In genomic region chr4:145210564-145210963, GRCm38 (mm10) we compare ENCODE assay signal across 14 mouse cellular contexts.
"Had no signal": no experiment of that assay in that cellular context is flagged by ENCODE, and none has a peak within 500 bp of the region (broad histone marks: within the 10 kb centered on the region; RNA-seq: fewer than 3 reads in every experiment).

No protein-coding gene starts in this region.

- H3K4me2 ChIP-seq: limb, embryonic 15.5 days; liver, embryonic 13.5 days; midbrain, embryonic 12.5 days; neural tube, embryonic 15.5 days had no signal

- H3K36me3 ChIP-seq: limb, embryonic 15.5 days; liver, embryonic 13.5 days; midbrain, embryonic 12.5 days; neural tube, embryonic 15.5 days had no signal

- DNase-seq: kidney, adult 11 months; kidney, postnatal 10 days; kidney, postnatal 4 days; liver, embryonic 13.5 days; lung, adult 18-20 months; right cerebral cortex, adult 18-20 months; right cerebral cortex, postnatal 25 days; spleen, adult 18-20 months had no signal

- H3K27me3 ChIP-seq: limb, embryonic 15.5 days; liver, embryonic 13.5 days; midbrain, embryonic 12.5 days; neural tube, embryonic 15.5 days had no signal

- H3K27ac ChIP-seq: layer of hippocampus, adult 2 months; left cerebral cortex, adult 2 months; limb, embryonic 15.5 days; liver, embryonic 13.5 days; midbrain, embryonic 12.5 days; neural tube, embryonic 15.5 days; stomach, postnatal 0 days had no signal

- H3K4me3 ChIP-seq: layer of hippocampus, adult 2 months; left cerebral cortex, adult 2 months; limb, embryonic 15.5 days; liver, embryonic 13.5 days; midbrain, embryonic 12.5 days; neural tube, embryonic 15.5 days had no signal

- H3K9ac ChIP-seq: limb, embryonic 15.5 days; liver, embryonic 13.5 days; midbrain, embryonic 12.5 days; neural tube, embryonic 15.5 days had no signal

- H3K9me3 ChIP-seq: limb, embryonic 15.5 days; liver, embryonic 13.5 days; midbrain, embryonic 12.5 days; neural tube, embryonic 15.5 days had no signal
